Mouse (Mus musculus) limb, embryonic 15.5 days (tissue): ENCODE measurements around the gene Jmy. TPM values are rescaled to one million over a fixed set of nuclear protein-coding genes. Genes with fewer than 3 reads are reported as not detected.

Experiments
- ATAC-seq: fragments of 200-750 bp; cut with Nextera tagmentation; 2 replicates; pipeline ENCODE4 v1.8.0; 2017; ENCODE audit warnings: low read depth, moderate TSS enrichment; ENCODE audit not compliant: insufficient number of reproducible peaks, low FRiP score, low TSS enrichment
- H3K27ac ChIP-seq: fragments of 300-500 bp; sonication (generic); 2 replicates; pipeline ENCODE4 v1.5.1; 2015; ENCODE audit warnings: moderate library complexity, mild to moderate bottlenecking, inconsistent platforms
- H3K27me3 ChIP-seq: fragments of 300-500 bp; sonication (generic); 2 replicates; pipeline ENCODE4 v1.6.1; 2015; ENCODE audit warnings: inconsistent platforms
- H3K36me3 ChIP-seq: fragments of 300-500 bp; sonication (generic); 2 replicates; pipeline ENCODE4 v1.6.1; 2015; ENCODE audit warnings: inconsistent platforms
- H3K4me1 ChIP-seq: fragments of 300-500 bp; sonication (generic); 2 replicates; pipeline ENCODE4 v1.6.1; 2015; ENCODE audit warnings: inconsistent platforms
- H3K4me2 ChIP-seq: fragments of 300-500 bp; sonication (generic); 2 replicates; pipeline ENCODE4 v1.6.1; 2015; ENCODE audit warnings: mild to moderate bottlenecking, inconsistent platforms
- H3K4me3 ChIP-seq: fragments of 300-500 bp; sonication (generic); 2 replicates; pipeline ENCODE4 v1.5.1; 2015; ENCODE audit warnings: mild to moderate bottlenecking, inconsistent platforms
- H3K9ac ChIP-seq: fragments of 300-500 bp; sonication (generic); 2 replicates; pipeline ENCODE4 v1.6.1; 2015; ENCODE audit warnings: inconsistent platforms
- H3K9me3 ChIP-seq: fragments of 300-500 bp; sonication (generic); 2 replicates; pipeline ENCODE4 v1.6.1; 2016; ENCODE audit warnings: inconsistent platforms
- WGBS: fragments of 180-500 bp; shearing (Covaris S2); methylation state at CpG from one replicate; pipeline ENCODE4 v1.1.7; 2015; 5-methylcytosine and 5-hydroxymethylcytosine counted together
- polyA plus RNA-seq: library from polyadenylated mRNA; unstranded; fragments of >200 nt; fragmentation: Nextera tagmentation; extraction: Ambion mirVana; gene quantifications from 2 replicates; pipeline ENCODE4 v1.2.1, GENCODE M21; 2015

The Jmy gene
- polyA plus RNA-seq, 1 experiment from 2014 or later = 5.7 TPM

GRCm38 (mm10) chr13:93440167-93440566 is 59.4 kb downstream of the Jmy start:
- Histone ChIP-seq H3K4me2 (no peak overlapping the region), H3K4me3 (no peak overlapping the region), H3K4me1 (no peaks in the 10 kb centered on the region), H3K9ac (no peak overlapping the region), H3K27ac (no peak overlapping the region), H3K36me3 (peaks cover 36% of the 10 kb centered on the region), H3K9me3 (no peaks in the 10 kb centered on the region), H3K27me3 (no peaks in the 10 kb centered on the region)
- ATAC-seq = 0 out of 2 replicates have a peak, but pooled peaks have one; percentile 55
- WGBS = 90% methylated on average over 3 of the region's 3 CpGs

DNA sequence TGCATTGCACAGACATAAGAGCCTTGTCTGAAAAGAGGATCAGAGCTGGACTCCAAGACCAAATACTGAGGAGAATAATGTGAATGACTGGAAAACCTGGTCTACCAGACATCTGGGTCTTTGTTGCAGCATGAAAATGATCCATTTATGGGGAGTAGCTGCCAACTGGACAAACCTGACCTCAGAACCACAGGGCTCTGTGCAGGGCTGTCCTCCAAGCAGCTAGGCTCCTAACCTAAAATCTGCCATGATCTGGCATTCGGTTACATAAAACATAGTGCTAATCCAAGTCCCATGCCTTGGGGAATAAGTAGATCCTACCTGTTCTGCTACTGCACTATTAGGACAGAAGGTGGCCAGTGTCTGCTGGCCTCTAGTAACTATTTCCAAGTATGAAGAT is 70.4 kb downstream of the Jmy start:
- H3K9ac ChIP-seq = no peak overlapping the region
- H3K36me3 ChIP-seq = peaks cover 8% of the 10 kb centered on the region; the same call in 1 of the 2 replicates
- 83% methylated on average over 1 of the region's 1 CpGs for WGBS
- H3K27me3 ChIP-seq = no peaks in the 10 kb centered on the region
- no peak overlapping the region for H3K4me2 ChIP-seq
- H3K4me1 ChIP-seq = no peaks in the 10 kb centered on the region
- H3K4me3 ChIP-seq = no peak overlapping the region
- no peak for ATAC-seq
- H3K27ac ChIP-seq = no peak overlapping the region
- H3K9me3 ChIP-seq = no peaks in the 10 kb centered on the region

- H3K36me3 ChIP-seq = 0 out of 2 replicates have a peak, but pooled peaks cover 6% of the 10 kb centered on the region
- no peaks in the 10 kb centered on the region for H3K27me3 ChIP-seq
- H3K27ac ChIP-seq = no peak overlapping the region
- H3K4me1 ChIP-seq = no peaks in the 10 kb centered on the region
- H3K4me3 ChIP-seq = no peak overlapping the region
- ATAC-seq = no peak
- H3K9ac ChIP-seq = no peak overlapping the region
- WGBS = 88% methylated on average over 5 of the region's 5 CpGs
- H3K9me3 ChIP-seq = no peaks in the 10 kb centered on the region
- H3K4me2 ChIP-seq = no peak overlapping the region
These were observed 71.4 kb downstream of the Jmy start for GRCm38 (mm10) chr13:93427920-93428876.

DNA sequence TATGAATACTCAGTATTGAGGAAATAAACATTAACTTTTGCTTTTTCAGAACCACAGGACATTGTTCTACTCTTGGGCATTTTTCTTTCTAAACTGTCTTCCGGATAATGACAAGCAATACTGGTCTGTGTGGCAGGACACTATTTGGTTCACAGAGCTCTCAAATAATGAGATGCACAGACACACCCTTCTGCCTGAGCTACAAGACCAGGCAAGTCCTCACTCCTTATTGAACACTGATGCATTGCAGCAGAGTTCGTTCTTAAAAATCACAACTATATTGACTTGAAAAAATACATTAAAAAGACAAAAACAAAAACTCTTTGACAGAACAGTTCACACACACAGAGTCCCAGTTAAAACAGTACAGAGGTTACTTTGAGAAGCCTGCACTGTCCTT is 76.4 kb downstream of the Jmy start:
- Histone ChIP-seq H3K9ac (no peak overlapping the region), H3K36me3 (no peaks in the 10 kb centered on the region), H3K27ac (no peak overlapping the region), H3K27me3 (no peaks in the 10 kb centered on the region), H3K4me1 (no peaks in the 10 kb centered on the region), H3K9me3 (no peaks in the 10 kb centered on the region), H3K4me3 (no peak overlapping the region), H3K4me2 (no peak overlapping the region)
- WGBS = 73% methylated on average over 2 of the region's 2 CpGs
- no peak for ATAC-seq

DNA sequence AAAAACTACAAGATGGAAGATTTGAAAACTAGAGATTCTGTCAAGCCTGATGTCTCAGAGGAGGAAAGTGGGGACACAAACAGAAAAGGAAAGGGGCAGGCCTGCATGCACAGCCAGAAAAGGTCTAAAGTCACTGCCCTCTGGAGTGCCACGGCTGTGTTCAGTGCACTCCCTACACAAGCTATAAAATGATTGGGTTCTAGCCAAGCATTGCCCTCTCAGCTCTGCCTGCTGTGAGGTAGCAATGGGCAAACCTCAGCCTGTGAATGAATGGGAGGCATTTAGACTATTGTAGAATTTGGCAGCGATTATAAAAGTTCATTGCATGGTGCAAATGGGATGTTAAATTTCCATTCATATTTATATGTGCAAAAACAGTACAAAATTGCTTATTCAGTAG is 79.8 kb downstream of the Jmy start:
- H3K9ac ChIP-seq = no peak overlapping the region
- no peaks in the 10 kb centered on the region for H3K27me3 ChIP-seq
- no peaks in the 10 kb centered on the region for H3K36me3 ChIP-seq
- no peaks in the 10 kb centered on the region for H3K9me3 ChIP-seq
- H3K4me1 ChIP-seq = no peaks in the 10 kb centered on the region
- no peak overlapping the region for H3K27ac ChIP-seq
- no peak for ATAC-seq
- H3K4me3 ChIP-seq = no peak overlapping the region
- no peak overlapping the region for H3K4me2 ChIP-seq
- WGBS = 68% methylated on average over 2 of the region's 2 CpGs

DNA sequence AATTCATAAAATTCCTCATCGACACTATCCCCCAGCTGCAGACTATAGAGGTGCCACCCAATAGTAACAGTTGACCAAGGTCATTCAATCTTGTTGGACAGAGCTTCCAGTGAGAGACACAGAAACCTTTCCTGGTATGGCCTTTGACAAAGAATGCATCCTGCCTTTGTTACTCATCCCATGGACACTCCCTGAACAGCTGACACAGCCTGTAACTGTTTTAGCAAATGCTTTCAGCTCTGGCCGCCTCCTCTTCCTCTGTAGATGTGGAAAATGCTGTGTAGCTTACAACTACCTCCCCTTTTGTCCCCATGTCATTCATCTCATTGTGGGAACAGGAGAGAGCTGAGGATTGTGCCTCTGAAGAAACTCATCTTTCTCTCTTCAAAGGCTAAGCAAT is 81.3 kb downstream of the Jmy start:
- no peak for ATAC-seq
- no peak overlapping the region for H3K4me3 ChIP-seq
- no peak overlapping the region for H3K4me2 ChIP-seq
- WGBS = 69% methylated on average over 2 of the region's 2 CpGs
- H3K4me1 ChIP-seq = peaks cover 2% of the 10 kb centered on the region; the same call in 1 of the 2 replicates
- H3K36me3 ChIP-seq = no peaks in the 10 kb centered on the region
- no peaks in the 10 kb centered on the region for H3K27me3 ChIP-seq
- H3K9me3 ChIP-seq = no peaks in the 10 kb centered on the region
- H3K9ac ChIP-seq = no peak overlapping the region
- no peak overlapping the region for H3K27ac ChIP-seq

GRCm38 (mm10) chr13:93415055-93415454 is 84.6 kb downstream of the Jmy start:
- Histone ChIP-seq H3K4me2 (no peak overlapping the region), H3K9me3 (no peaks in the 10 kb centered on the region), H3K4me1 (peaks cover 2% of the 10 kb centered on the region; the same call in 1 of the 2 replicates), H3K27me3 (no peaks in the 10 kb centered on the region), H3K9ac (no peak overlapping the region), H3K27ac (no peak overlapping the region), H3K4me3 (no peak overlapping the region), H3K36me3 (no peaks in the 10 kb centered on the region)
- 91% methylated on average over 5 of the region's 5 CpGs for WGBS
- no peak for ATAC-seq

- no peak overlapping the region for H3K9ac ChIP-seq
- H3K9me3 ChIP-seq = no peaks in the 10 kb centered on the region
- peaks cover 2% of the 10 kb centered on the region; the same call in 1 of the 2 replicates for H3K4me1 ChIP-seq
- H3K27ac ChIP-seq = no peak overlapping the region
- ATAC-seq = no peak
- no peak overlapping the region for H3K4me3 ChIP-seq
- 86% methylated on average over 4 of the region's 4 CpGs for WGBS
- H3K27me3 ChIP-seq = no peaks in the 10 kb centered on the region
- no peak overlapping the region for H3K4me2 ChIP-seq
- H3K36me3 ChIP-seq = peaks cover 7% of the 10 kb centered on the region; the same call in 1 of the 2 replicates
These were observed 89.3 kb downstream of the Jmy start for GRCm38 (mm10) chr13:93410343-93410742.

- peaks cover 7% of the 10 kb centered on the region; the same call in 1 of the 2 replicates for H3K36me3 ChIP-seq
- no peak overlapping the region for H3K9ac ChIP-seq
- no peak overlapping the region for H3K4me3 ChIP-seq
- H3K9me3 ChIP-seq = no peaks in the 10 kb centered on the region
- no peak overlapping the region for H3K27ac ChIP-seq
- no peaks in the 10 kb centered on the region for H3K4me1 ChIP-seq
- H3K4me2 ChIP-seq = no peak overlapping the region
- H3K27me3 ChIP-seq = no peaks in the 10 kb centered on the region
- WGBS = 86% methylated on average over 5 of the region's 5 CpGs
- ATAC-seq = no peak
These were observed 92.8 kb downstream of the Jmy start for GRCm38 (mm10) chr13:93406855-93407254.

DNA sequence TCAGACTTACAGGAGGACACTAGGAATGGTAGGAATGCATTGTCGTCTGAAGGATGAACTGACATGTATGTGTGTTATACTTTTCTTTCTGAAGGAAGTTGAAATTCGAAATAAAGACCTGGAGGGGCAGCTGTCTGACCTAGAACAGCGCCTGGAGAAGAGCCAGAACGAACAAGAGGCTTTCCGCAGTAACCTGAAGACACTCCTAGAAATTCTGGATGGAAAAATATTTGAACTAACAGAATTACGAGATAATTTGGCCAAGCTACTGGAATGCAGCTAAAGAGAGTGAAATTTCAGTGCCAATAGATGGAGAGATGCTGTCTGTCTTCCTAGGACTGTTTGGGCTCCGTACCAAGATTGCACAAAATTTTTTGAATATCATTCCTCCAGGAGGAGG is 97.7 kb downstream of the Jmy start:
- ATAC-seq = no peak
- H3K27ac ChIP-seq = no peak overlapping the region
- no peak overlapping the region for H3K4me2 ChIP-seq
- peaks cover 4% of the 10 kb centered on the region; the same call in 1 of the 2 replicates for H3K36me3 ChIP-seq
- H3K4me3 ChIP-seq = no peak overlapping the region
- no peak overlapping the region for H3K9ac ChIP-seq
- no peaks in the 10 kb centered on the region for H3K9me3 ChIP-seq
- no peaks in the 10 kb centered on the region for H3K4me1 ChIP-seq
- WGBS = 80% methylated on average over 7 of the region's 7 CpGs
- H3K27me3 ChIP-seq = no peaks in the 10 kb centered on the region

DNA sequence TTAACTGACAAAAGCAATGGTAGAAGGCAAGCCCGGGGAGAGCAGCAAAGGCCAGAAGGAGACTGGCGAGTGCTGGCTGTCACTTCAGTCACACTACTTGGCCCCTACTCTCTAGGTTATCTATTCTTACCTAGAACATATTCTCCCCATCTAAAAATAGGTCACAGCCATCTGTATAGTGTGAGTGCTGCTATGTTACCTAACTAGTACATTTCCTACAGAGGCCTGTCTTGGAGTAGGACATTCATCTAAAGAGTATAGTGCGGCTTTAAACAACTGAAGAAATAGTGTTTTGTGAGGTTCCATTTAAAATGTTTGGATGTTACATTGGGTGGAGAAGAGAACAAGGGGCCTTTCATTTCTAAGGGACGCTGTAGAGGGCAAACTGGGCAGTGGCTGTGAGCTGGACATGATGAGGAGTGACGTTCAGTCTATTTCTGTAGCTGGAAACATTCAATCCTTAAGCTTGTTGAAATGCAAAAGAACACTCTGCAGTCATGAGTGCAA is 99.8 kb downstream of the Jmy start:
- no peak overlapping the region for H3K9ac ChIP-seq
- H3K4me1 ChIP-seq = no peaks in the 10 kb centered on the region
- 83% methylated on average over 5 of the region's 5 CpGs for WGBS
- H3K4me2 ChIP-seq = no peak overlapping the region
- no peak overlapping the region for H3K4me3 ChIP-seq
- H3K36me3 ChIP-seq = peaks cover 13% of the 10 kb centered on the region
- ATAC-seq = no peak
- H3K27ac ChIP-seq = no peak overlapping the region; the same call in 1 of the 2 replicates
- no peaks in the 10 kb centered on the region for H3K9me3 ChIP-seq
- no peaks in the 10 kb centered on the region for H3K27me3 ChIP-seq

- H3K9ac ChIP-seq = no peak overlapping the region
- peak; percentile 86 for ATAC-seq
- H3K27me3 ChIP-seq = no peaks in the 10 kb centered on the region
- 0 out of 2 replicates have a peak, but pooled peaks cover 5% of the 10 kb centered on the region for H3K36me3 ChIP-seq
- H3K4me2 ChIP-seq = no peak overlapping the region
- no peak overlapping the region for H3K4me3 ChIP-seq
- no peaks in the 10 kb centered on the region for H3K9me3 ChIP-seq
- peak overlapping the region; percentile 69 for H3K27ac ChIP-seq
- peaks cover 2% of the 10 kb centered on the region; the same call in 1 of the 2 replicates for H3K4me1 ChIP-seq
- 25% methylated on average over 2 of the region's 2 CpGs for whole genome bisulfite sequencing
These were observed 110.4 kb downstream of the Jmy start for GRCm38 (mm10) chr13:93389242-93389625.
